Mouse (Mus musculus): Measurements from ENCODE around the gene Tesk2. TPM values are rescaled to one million over a fixed set of nuclear protein-coding genes. Genes with fewer than 3 reads are reported as not detected.

Gene Tesk2
- polyA plus RNA-seq, 1 experiment from 2014 or later, result 6.7 TPM

DNA sequence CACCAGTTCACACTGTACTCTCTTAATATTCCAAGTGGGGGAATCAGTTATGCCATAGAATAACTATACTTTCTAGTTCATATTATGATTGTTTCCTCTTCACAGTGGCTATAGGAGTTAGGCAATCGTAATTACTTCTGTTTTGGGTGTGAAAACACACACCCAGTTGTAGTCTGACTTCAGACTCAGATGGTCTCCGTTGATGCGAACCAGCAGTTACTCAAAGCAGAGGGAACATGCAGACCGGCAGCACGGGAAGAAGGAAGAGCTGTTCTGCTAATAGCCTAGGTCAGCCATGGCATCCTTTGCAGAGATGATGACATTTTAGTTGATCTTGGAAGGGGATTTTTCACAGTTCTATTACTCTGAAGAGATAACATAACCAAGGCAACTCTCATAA, 47.8 kb downstream of the Tesk2 start:
- Histone ChIP-seq H3K4me2 (no peak overlapping the region), H3K4me3 (no peak overlapping the region), H3K36me3 (no peaks in the 10 kb centered on the region), H3K9ac (no peak overlapping the region), H3K9me3 (no peaks in the 10 kb centered on the region), H3K27me3 (no peaks in the 10 kb centered on the region), H3K4me1 (no peaks in the 10 kb centered on the region), H3K27ac (no peak overlapping the region)
- WGBS, result 82% methylated on average over 5 of the region's 5 CpGs
- ATAC-seq (ENCODE audit: borderline replicate concordance, extremely low read depth, low FRiP score, low TSS enrichment), result no peak

DNA sequence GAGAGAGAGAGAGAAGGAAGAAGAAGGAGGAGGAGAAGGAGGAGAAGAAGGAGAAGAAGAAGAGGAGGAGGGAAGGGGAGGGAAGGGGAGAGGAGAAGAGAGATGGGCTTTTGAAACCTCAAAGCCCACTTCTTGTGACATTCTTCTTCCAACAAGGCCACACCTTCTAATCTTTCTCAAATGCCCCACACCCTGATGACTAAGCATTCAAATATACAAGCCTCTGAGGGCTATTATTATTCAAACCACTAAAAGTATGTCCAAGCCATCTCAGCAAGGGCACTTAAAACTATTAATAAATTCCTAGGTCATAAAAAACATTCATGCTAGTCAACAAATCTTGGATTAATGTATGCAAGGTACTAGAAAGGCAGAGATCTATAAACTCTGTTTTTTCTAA, 48.3 kb downstream of the Tesk2 start:
- Histone ChIP-seq H3K9me3 (no peaks in the 10 kb centered on the region), H3K27me3 (no peaks in the 10 kb centered on the region), H3K9ac (no peak overlapping the region), H3K27ac (no peak overlapping the region), H3K4me2 (no peak overlapping the region), H3K4me1 (no peaks in the 10 kb centered on the region), H3K4me3 (no peak overlapping the region), H3K36me3 (no peaks in the 10 kb centered on the region)
- ATAC-seq (ENCODE audit: borderline replicate concordance, extremely low read depth, low FRiP score, low TSS enrichment), result no peak

DNA sequence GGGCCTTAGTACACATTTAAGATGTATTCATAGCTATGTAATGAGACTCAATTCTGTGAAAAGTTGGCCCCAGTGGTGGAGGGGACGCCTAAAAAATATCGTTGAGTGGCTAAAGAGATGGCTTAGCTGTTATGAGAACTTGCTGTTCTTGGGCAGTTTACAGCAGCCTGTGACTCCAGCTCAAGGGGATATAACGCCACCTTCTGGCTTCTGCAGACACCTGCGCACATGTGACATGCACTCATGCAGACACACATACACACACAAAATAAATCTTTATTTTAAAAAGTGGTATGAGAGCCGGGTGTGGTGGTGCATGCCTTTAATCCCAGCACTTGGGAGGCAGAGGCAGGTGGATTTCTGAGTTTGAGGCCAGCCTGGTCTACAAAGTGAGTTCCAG, 55.6 kb downstream of the Tesk2 start:
- ATAC-seq (ENCODE audit: borderline replicate concordance, extremely low read depth, low FRiP score, low TSS enrichment), result no peak

DNA sequence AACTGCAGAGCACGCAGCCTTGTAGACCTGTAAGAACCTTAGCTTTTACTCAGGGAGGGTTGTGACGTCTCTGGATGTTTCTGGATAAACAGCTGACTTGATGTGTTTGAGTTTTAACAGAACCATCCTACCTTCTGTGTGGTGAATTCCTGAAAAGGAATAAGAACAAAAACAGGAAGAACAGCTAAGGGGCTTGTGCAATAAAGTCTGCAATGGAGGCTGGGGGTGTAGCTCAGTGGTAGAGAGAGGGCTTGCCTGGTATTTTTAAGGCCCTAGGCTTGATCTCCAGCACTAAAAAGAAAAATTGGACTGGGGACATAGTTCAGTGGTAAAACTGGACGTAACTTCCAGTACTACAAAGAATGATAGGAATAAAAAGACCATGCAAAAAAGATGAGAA, 56.3 kb downstream of the Tesk2 start:
- no peak for ATAC-seq (ENCODE audit: borderline replicate concordance, extremely low read depth, low FRiP score, low TSS enrichment)
- 78% methylated on average over 3 of the region's 3 CpGs for WGBS
- no peak overlapping the region for H3K4me2 ChIP-seq
- H3K4me3 ChIP-seq, result no peak overlapping the region
- no peak overlapping the region for H3K9ac ChIP-seq
- no peaks in the 10 kb centered on the region for H3K36me3 ChIP-seq
- no peak overlapping the region for H3K27ac ChIP-seq
- H3K9me3 ChIP-seq, result no peaks in the 10 kb centered on the region
- H3K27me3 ChIP-seq, result no peaks in the 10 kb centered on the region
- H3K4me1 ChIP-seq, result no peaks in the 10 kb centered on the region

More for the DNA sequence above, 55.6 kb downstream of the Tesk2 start:
- Histone ChIP-seq H3K36me3 (no peaks in the 10 kb centered on the region), H3K9me3 (no peaks in the 10 kb centered on the region), H3K27ac (no peak overlapping the region), H3K27me3 (no peaks in the 10 kb centered on the region), H3K4me1 (no peaks in the 10 kb centered on the region), H3K9ac (no peak overlapping the region), H3K4me3 (no peak overlapping the region), H3K4me2 (no peak overlapping the region)
- 84% methylated on average over 5 of the region's 5 CpGs for WGBS

DNA sequence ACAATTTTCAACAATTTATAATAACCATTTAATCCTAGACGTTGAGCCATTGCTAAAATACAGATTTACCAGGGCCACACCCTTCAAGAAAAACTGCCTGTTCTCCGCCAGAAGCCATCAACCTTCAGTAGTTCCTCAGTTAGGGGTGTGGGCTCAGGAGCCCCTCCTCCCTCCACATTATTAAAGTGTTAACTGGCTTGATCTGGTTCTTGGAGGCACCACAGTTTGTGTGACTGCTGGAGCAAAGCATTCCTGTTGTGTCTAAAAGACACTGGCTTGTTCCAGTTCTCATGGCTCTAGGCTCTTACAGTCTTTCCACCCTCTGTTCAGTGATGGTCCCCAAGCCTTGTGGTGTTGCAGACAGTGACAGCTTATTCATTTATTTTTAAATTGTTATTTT, 59.8 kb downstream of the Tesk2 start:
- H3K36me3 ChIP-seq, result no peaks in the 10 kb centered on the region
- H3K27ac ChIP-seq, result no peak overlapping the region
- no peaks in the 10 kb centered on the region for H3K27me3 ChIP-seq
- no peak overlapping the region for H3K4me3 ChIP-seq
- H3K4me1 ChIP-seq, result no peaks in the 10 kb centered on the region
- H3K4me2 ChIP-seq, result no peak overlapping the region
- no peaks in the 10 kb centered on the region for H3K9me3 ChIP-seq
- no peak overlapping the region for H3K9ac ChIP-seq
- 74% methylated on average over 2 of the region's 2 CpGs for WGBS
- ATAC-seq (ENCODE audit: borderline replicate concordance, extremely low read depth, low FRiP score, low TSS enrichment), result no peak

DNA sequence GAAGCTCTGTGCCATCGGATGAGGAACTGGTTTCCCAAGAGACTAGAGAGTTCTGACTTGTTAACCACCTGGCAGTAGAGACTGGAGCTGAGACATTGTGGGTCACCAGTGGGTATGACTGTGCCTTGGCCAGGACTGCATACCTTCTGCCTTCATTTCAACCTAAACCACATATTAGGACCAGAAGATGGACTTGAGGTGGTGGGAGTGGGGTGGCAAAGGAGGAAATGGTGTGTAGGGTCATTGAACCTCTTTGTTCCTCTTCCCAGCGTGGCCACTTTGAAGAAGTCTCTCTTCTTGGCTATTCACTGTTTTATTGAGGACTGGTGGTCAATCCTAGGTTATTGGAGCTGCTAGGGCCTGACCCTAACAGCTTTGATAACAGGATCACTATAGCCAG, 60.6 kb downstream of the Tesk2 start:
- Histone ChIP-seq H3K4me1 (no peaks in the 10 kb centered on the region), H3K4me3 (no peak overlapping the region), H3K27ac (no peak overlapping the region), H3K36me3 (no peaks in the 10 kb centered on the region), H3K9ac (no peak overlapping the region), H3K27me3 (no peaks in the 10 kb centered on the region), H3K4me2 (no peak overlapping the region), H3K9me3 (no peaks in the 10 kb centered on the region)
- 56% methylated on average over 2 of the region's 2 CpGs for WGBS
- ATAC-seq (ENCODE audit: borderline replicate concordance, extremely low read depth, low FRiP score, low TSS enrichment), result no peak

DNA sequence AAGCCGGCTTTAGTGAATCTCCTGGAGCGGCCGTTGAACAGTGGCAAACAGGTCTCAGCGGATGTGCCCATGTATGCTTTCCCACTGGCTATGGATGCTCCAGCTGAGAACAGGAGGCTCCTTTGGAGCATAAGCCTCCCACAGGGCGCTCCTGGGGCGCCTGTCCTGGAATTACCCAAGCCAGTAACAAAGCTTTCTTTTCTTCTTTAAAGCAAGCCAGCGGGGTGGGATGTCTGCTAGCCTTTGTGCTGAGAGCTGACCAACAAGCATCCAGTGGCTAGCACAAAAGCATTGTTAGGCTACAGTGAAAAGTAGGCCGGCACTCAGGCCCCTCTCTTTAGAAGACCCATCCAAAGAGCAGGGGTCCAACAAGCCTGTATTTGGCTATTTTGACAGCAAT, 61.4 kb downstream of the Tesk2 start:
- H3K27ac ChIP-seq, result no peak overlapping the region
- H3K4me2 ChIP-seq, result no peak overlapping the region
- 30% methylated on average over 8 of the region's 8 CpGs for WGBS
- H3K9ac ChIP-seq, result no peak overlapping the region
- no peaks in the 10 kb centered on the region for H3K4me1 ChIP-seq
- H3K36me3 ChIP-seq, result no peaks in the 10 kb centered on the region
- H3K9me3 ChIP-seq, result no peaks in the 10 kb centered on the region
- H3K27me3 ChIP-seq, result no peaks in the 10 kb centered on the region
- no peak overlapping the region for H3K4me3 ChIP-seq
- ATAC-seq (ENCODE audit: borderline replicate concordance, extremely low read depth, low FRiP score, low TSS enrichment), result no peak

DNA sequence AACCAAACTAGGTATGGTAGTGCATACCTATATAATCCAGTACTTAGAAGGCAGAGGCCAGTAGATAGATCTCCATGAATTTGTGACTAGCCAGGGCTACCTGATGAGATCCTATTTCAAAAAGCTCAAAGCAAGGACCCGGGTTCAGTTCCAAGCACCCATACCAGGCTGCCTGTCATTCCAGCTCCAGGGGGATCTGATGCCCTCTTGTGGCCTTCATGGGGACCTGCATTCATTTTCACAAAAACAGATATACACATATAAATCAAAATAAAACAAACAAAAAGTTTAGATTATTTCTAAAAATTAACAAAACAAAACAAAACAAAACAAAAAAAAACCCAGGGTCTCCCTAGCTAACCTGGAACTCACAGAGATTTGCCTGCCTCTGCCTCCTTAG, 65.8 kb downstream of the Tesk2 start:
- no peaks in the 10 kb centered on the region for H3K27me3 ChIP-seq
- ATAC-seq (ENCODE audit: borderline replicate concordance, extremely low read depth, low FRiP score, low TSS enrichment), result no peak
- H3K27ac ChIP-seq, result no peak overlapping the region
- H3K9ac ChIP-seq, result no peak overlapping the region
- H3K4me3 ChIP-seq, result no peak overlapping the region
- WGBS, result 88% methylated on average over 1 of the region's 1 CpGs
- H3K4me2 ChIP-seq, result no peak overlapping the region
- H3K36me3 ChIP-seq, result no peaks in the 10 kb centered on the region
- H3K9me3 ChIP-seq, result no peaks in the 10 kb centered on the region
- no peaks in the 10 kb centered on the region for H3K4me1 ChIP-seq

DNA sequence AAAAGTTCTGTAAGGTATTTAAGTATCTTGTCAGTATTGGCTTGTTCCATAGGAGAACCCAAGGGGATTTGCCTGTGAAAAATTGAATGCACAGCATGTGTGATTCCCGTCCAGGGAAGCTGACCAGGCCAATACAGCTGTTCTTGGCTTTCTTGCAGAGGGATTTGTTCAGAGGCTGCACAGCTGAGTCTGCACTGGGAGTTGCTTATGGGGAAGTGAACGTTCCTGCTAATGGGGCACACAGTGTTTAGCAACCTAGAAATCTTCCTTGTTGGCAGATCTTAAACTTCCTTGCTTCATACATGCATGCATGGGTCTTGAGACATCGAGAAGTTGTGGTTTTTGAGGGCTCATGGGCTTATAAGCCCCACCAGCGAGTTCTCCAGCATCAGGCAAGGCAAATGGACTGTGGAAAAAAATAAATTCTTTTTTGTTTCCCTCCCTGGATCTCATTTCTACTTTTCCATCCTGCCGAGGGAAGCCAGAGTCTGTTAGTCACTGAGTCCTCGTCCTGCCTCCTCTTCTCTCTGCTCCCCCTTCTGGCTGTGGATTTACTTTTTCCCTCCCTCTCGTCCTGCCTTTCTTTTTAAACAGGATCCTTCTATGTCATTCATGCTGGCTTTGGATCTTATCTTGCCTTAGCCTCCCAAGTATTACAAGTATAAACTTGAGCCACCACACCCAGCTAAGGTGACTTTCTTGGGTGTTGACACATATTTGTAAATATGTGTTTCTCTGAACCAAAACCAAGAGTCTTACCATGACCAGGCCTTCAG, 67.4 kb downstream of the Tesk2 start:
- WGBS, result 38% methylated on average over 7 of the region's 7 CpGs
- Histone ChIP-seq H3K36me3 (no peaks in the 10 kb centered on the region), H3K27me3 (no peaks in the 10 kb centered on the region), H3K4me3 (no peak overlapping the region), H3K9ac (no peak overlapping the region), H3K4me2 (no peak overlapping the region), H3K9me3 (no peaks in the 10 kb centered on the region), H3K4me1 (no peaks in the 10 kb centered on the region), H3K27ac (no peak overlapping the region)
- ATAC-seq (ENCODE audit: borderline replicate concordance, extremely low read depth, low FRiP score, low TSS enrichment), result no peak

DNA sequence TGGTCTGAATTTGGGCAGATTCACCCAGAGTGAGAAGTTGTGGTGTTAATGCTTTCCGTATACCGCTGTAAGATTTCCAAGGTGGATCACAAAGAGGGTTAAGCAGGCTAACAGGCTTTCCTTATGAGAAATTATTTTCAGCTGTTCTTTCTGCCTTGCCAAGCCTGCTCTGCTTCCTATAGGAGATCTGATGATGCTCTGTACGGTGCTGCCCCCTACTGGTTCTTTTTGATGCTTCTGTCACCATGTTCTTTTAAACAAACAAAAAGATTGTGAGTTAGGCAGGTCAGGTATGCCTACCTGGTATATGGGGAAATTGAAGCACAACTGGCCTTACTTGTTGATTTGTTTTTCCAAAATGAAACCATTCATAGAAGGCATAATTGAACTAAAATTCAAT, 68.2 kb downstream of the Tesk2 start:
- WGBS, result 9% methylated on average over 3 of the region's 3 CpGs
- Histone ChIP-seq H3K4me1 (no peaks in the 10 kb centered on the region), H3K27ac (no peak overlapping the region), H3K4me2 (no peak overlapping the region), H3K9me3 (no peaks in the 10 kb centered on the region), H3K9ac (no peak overlapping the region), H3K4me3 (no peak overlapping the region), H3K36me3 (no peaks in the 10 kb centered on the region), H3K27me3 (no peaks in the 10 kb centered on the region)
- peak; percentile 55; the same call in 1 of the 2 replicates for ATAC-seq (ENCODE audit: borderline replicate concordance, extremely low read depth, low FRiP score, low TSS enrichment)

DNA sequence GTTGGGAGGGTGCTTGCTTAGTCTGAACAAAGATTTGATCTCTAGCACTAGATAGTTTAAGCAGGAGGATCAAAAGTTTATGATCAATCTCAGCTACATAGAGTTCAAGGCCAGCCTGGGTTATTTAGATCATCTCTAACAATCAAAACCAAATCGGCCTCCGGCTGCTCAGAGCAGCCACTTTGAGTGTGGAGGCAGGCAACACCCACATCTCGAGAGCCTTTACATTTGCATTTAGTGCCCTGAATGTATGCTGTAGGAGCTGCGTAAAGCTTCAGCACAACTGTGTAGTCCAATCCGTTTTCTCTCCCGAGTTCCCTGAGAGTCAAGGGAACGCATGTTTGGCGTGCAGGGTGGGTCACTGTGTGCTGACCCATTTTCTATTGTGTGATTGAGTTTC, 71.7 kb downstream of the Tesk2 start:
- Histone ChIP-seq H3K27me3 (no peaks in the 10 kb centered on the region), H3K9ac (no peak overlapping the region), H3K4me2 (no peak overlapping the region), H3K4me3 (no peak overlapping the region), H3K9me3 (no peaks in the 10 kb centered on the region), H3K36me3 (no peaks in the 10 kb centered on the region), H3K4me1 (no peaks in the 10 kb centered on the region), H3K27ac (no peak overlapping the region)
- WGBS, result 87% methylated on average over 8 of the region's 8 CpGs
- ATAC-seq (ENCODE audit: borderline replicate concordance, extremely low read depth, low FRiP score, low TSS enrichment), result no peak

DNA sequence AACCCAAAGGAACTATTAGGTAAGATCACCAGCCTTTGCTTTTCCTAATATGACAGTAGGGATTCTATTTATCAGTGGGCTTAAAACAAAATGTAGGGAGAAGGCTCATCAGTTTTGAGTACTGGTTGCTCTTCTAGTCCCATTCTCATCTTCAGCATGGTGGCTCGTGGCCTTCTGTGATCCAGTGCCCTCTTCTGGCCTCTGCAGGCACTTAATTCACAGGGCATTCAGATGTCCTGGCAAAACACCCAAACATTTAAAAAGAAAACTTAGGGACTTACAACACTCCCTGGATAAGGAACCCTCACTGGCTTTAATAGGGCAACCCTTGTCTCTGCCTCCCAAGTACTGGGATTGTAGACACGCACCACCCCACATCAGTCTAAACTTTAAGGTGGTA, 73.5 kb downstream of the Tesk2 start:
- Histone ChIP-seq H3K27ac (no peak overlapping the region), H3K9ac (no peak overlapping the region)
- WGBS, result 71% methylated on average over 2 of the region's 2 CpGs

More for the DNA sequence above, 73.5 kb downstream of the Tesk2 start:
- Histone ChIP-seq H3K27me3 (no peaks in the 10 kb centered on the region), H3K36me3 (no peaks in the 10 kb centered on the region), H3K4me2 (no peak overlapping the region), H3K4me1 (no peaks in the 10 kb centered on the region), H3K4me3 (no peak overlapping the region), H3K9me3 (no peaks in the 10 kb centered on the region)
- no peak for ATAC-seq (ENCODE audit: borderline replicate concordance, extremely low read depth, low FRiP score, low TSS enrichment)

All from lung, embryonic 15.5 days (tissue).